Comparison of ENCODE assay signal across 8 mouse cellular contexts in genomic region chr8:95081650-95082049, GRCm38 (mm10). TPM values are rescaled to one million over a fixed set of nuclear protein-coding genes. Genes with fewer than 3 reads are reported as not detected.
DNase-seq lines count a peak whose midpoint lies in the region; ATAC-seq and TF ChIP-seq lines count a peak whose summit lies in the region.

No protein-coding gene starts in this region.

- H3K4me3 ChIP-seq in kidney, adult 2 months (ENCODE audit: insufficient read depth, low read depth, low read length) = peak overlapping the region; percentile 82
- H3K4me3 ChIP-seq in embryonic facial prominence, embryonic 15.5 days (replicated peaks) = peak overlapping the region; percentile 88
- peak overlapping the region; percentile 84 for H3K4me3 ChIP-seq in limb, embryonic 15.5 days
- peak overlapping the region; percentile 71 for H3K4me3 ChIP-seq in stomach, postnatal 0 days (ENCODE audit: low read depth, low read length)

- no peaks in the 10 kb centered on the region for H3K9me3 ChIP-seq in embryonic facial prominence, embryonic 15.5 days (replicated peaks)
- no peaks in the 10 kb centered on the region for H3K9me3 ChIP-seq in limb, embryonic 15.5 days
- H3K9me3 ChIP-seq in stomach, postnatal 0 days (ENCODE audit: control insufficient read depth, low read length) = no peaks in the 10 kb centered on the region

- no peaks in the 10 kb centered on the region for H3K27me3 ChIP-seq in kidney, adult 2 months (replicated peaks; ENCODE audit: control insufficient read depth, insufficient read depth, low read length)
- no peaks in the 10 kb centered on the region for H3K27me3 ChIP-seq in embryonic facial prominence, embryonic 15.5 days
- H3K27me3 ChIP-seq in limb, embryonic 15.5 days = no peaks in the 10 kb centered on the region; the same call in 1 of the 2 replicates
- no peaks in the 10 kb centered on the region for H3K27me3 ChIP-seq in stomach, postnatal 0 days (ENCODE audit: control insufficient read depth, insufficient read depth, low read length)

- no peak for TF ChIP-seq CTCF in kidney, adult 2 months (conservative IDR thresholded peaks at IDR 0.05; ENCODE audit: insufficient read depth, insufficient read length, low read depth, low read length)
- TF ChIP-seq CTCF in stomach, postnatal 0 days (IDR thresholded peaks at IDR 0.05; ENCODE audit: low read depth) = no peak

- DNase-seq in kidney, adult 2 months = no peak
- DNase-seq in kidney, adult 9 months = no peak
- DNase-seq in MEL-GATA-1-ER (ENCODE audit: extremely low read depth, low read depth) (peak; percentile 24), adipocyte (ENCODE audit: low spot score) (no peak)
- DNase-seq in stomach, postnatal 0 days (ENCODE audit: low spot score) = no peak
- DNase-seq in adrenal gland, postnatal 10 days = no peak

- peak overlapping the region; percentile 82 for H3K9ac ChIP-seq in embryonic facial prominence, embryonic 15.5 days
- peak overlapping the region; percentile 50 for H3K9ac ChIP-seq in limb, embryonic 15.5 days
- H3K9ac ChIP-seq in stomach, postnatal 0 days (ENCODE audit: low read length) = peak overlapping the region; percentile 76

- no peak for TF ChIP-seq POLR2A in kidney, adult 2 months (IDR thresholded peaks at IDR 0.05; ENCODE audit: low read depth, low read length)

- 0 out of 2 replicates have a peak, but pooled peaks cover 3% of the 10 kb centered on the region for H3K4me1 ChIP-seq in kidney, adult 2 months (ENCODE audit: control insufficient read depth, insufficient read depth, low read length)
- H3K4me1 ChIP-seq in embryonic facial prominence, embryonic 15.5 days = peaks cover 15% of the 10 kb centered on the region
- peaks cover 15% of the 10 kb centered on the region for H3K4me1 ChIP-seq in limb, embryonic 15.5 days
- H3K4me1 ChIP-seq in stomach, postnatal 0 days (replicated peaks; ENCODE audit: control insufficient read depth, insufficient read depth) = no peaks in the 10 kb centered on the region

- no peak for TF ChIP-seq EP300 in stomach, postnatal 0 days (optimal IDR thresholded peaks at IDR 0.05)

- ATAC-seq in embryonic facial prominence, embryonic 15.5 days (ENCODE audit: insufficient number of reproducible peaks, low FRiP score, low TSS enrichment, low read depth) = no peak
- no peak for ATAC-seq in limb, embryonic 15.5 days (ENCODE audit: insufficient number of reproducible peaks, low FRiP score, low TSS enrichment, low read depth)
- no peak for ATAC-seq in stomach, postnatal 0 days (ENCODE audit: low FRiP score, low TSS enrichment)

- no peaks in the 10 kb centered on the region for H3K36me3 ChIP-seq in kidney, adult 2 months (ENCODE audit: control insufficient read depth, insufficient read depth, low read length)
- peaks cover 24% of the 10 kb centered on the region for H3K36me3 ChIP-seq in embryonic facial prominence, embryonic 15.5 days
- peaks cover 32% of the 10 kb centered on the region for H3K36me3 ChIP-seq in limb, embryonic 15.5 days
- H3K36me3 ChIP-seq in stomach, postnatal 0 days (ENCODE audit: control insufficient read depth, insufficient read depth, low read length) = peaks cover 2% of the 10 kb centered on the region; the same call in 1 of the 2 replicates

- WGBS in kidney, adult 2 months = 5% methylated on average over 11 of the region's 11 CpGs
- 9% methylated on average over 11 of the region's 11 CpGs for WGBS in embryonic facial prominence, embryonic 15.5 days
- 6% methylated on average over 11 of the region's 11 CpGs for WGBS in limb, embryonic 15.5 days
- 4% methylated on average over 11 of the region's 11 CpGs for WGBS in stomach, postnatal 0 days

- no peak overlapping the region for H3K27ac ChIP-seq in kidney, adult 2 months (ENCODE audit: insufficient read depth, low read depth, low read length)
- H3K27ac ChIP-seq in embryonic facial prominence, embryonic 15.5 days (replicated peaks) = peak overlapping the region; percentile 44; the same call in 1 of the 2 replicates
- H3K27ac ChIP-seq in limb, embryonic 15.5 days = peak overlapping the region; percentile 82
- H3K27ac ChIP-seq in stomach, postnatal 0 days (replicated peaks) = peak overlapping the region; percentile 59

- H3K4me2 ChIP-seq in embryonic facial prominence, embryonic 15.5 days (replicated peaks) = peak overlapping the region; percentile 90
- H3K4me2 ChIP-seq in limb, embryonic 15.5 days = peak overlapping the region; percentile 89
- H3K4me2 ChIP-seq in stomach, postnatal 0 days (replicated peaks; ENCODE audit: low read depth) = peak overlapping the region; percentile 81

RNA-seq across cellular contexts. Expression of gene Katnb1, which starts 0.7 kb away (rescaled TPM):
- 22.2 and 23.7 TPM in 2 replicates for polyA plus RNA-seq in kidney, adult 2 months (2012; rRNA removed)
- polyA plus RNA-seq in embryonic facial prominence, embryonic 15.5 days (2015; fragmentation: Nextera tagmentation; extraction: Ambion mirVana) = 24.9 and 28.7 TPM in 2 replicates
- polyA plus RNA-seq in limb, embryonic 15.5 days (2015; fragmentation: Nextera tagmentation; extraction: Ambion mirVana) = 21.1 and 24.7 TPM in 2 replicates
- 11.6 and 12.4 TPM in 2 replicates for polyA plus RNA-seq in stomach, postnatal 0 days (2015; fragmentation: Nextera tagmentation; extraction: Ambion mirVana)
- total RNA-seq in adrenal gland, postnatal 10 days (2021) = 10 to 100 TPM in 1 of 2 experiments, 1 to 10 TPM in 1; 9.4 to 16.1 TPM

RNA-seq across cellular contexts. Expression of gene Drc7, which starts 26.7 kb away (rescaled TPM):
- 0.05 and 0.10 TPM in 2 replicates for polyA plus RNA-seq in kidney, adult 2 months (2012; rRNA removed)
- polyA plus RNA-seq in embryonic facial prominence, embryonic 15.5 days (2015; fragmentation: Nextera tagmentation; extraction: Ambion mirVana) = 1.7 and 2.4 TPM in 2 replicates
- 0.09 TPM in 1 of 2 replicates, not detected in the other for polyA plus RNA-seq in limb, embryonic 15.5 days (2015; fragmentation: Nextera tagmentation; extraction: Ambion mirVana)
- 0.04 TPM in 1 of 2 replicates, not detected in the other for polyA plus RNA-seq in stomach, postnatal 0 days (2015; fragmentation: Nextera tagmentation; extraction: Ambion mirVana)
- total RNA-seq in adrenal gland, postnatal 10 days (2021) = not detected
